ENCODE assay signal across 18 mouse cellular contexts in genomic region chr9:31989581-31990360, GRCm38 (mm10).
DNase-seq lines count a peak whose midpoint lies in the region; ATAC-seq lines count a peak whose summit lies in the region.
"Had no signal": no experiment of that assay in that cellular context is flagged by ENCODE, and none has a peak within 500 bp of the region (broad histone marks: within the 10 kb centered on the region; RNA-seq: fewer than 3 reads in every experiment).

No protein-coding gene starts in this region.

- no peak for DNase-seq in frontal cortex, postnatal 10 days (ENCODE audit: low spot score in 2 of 2)
- DNase-seq in left cerebral cortex, postnatal 25 days (ENCODE audit: low spot score in 2 of 2), result peak; percentile 45 to 54
- DNase-seq in left cerebral cortex, postnatal 10 days (ENCODE audit: extremely low spot score in 1 of 2, low spot score in 2 of 2), result no peak
- no peak for DNase-seq in thymus, postnatal 10 days (ENCODE audit: low spot score in 2 of 2)
- DNase-seq in natural killer cell, adult 2 months (ENCODE audit: low spot score in 2 of 2), result no peak
- DNase-seq: cerebellum, adult 9-11 months; left cerebral cortex, postnatal 4 days; liver, embryonic 13.5 days; lung, postnatal 14 days; thymus, adult 18-20 months had no signal

- peaks cover 8% of the 10 kb centered on the region for H3K4me1 ChIP-seq in forebrain, embryonic 15.5 days
- 0 out of 2 replicates have a peak, but pooled peaks cover 4% of the 10 kb centered on the region for H3K4me1 ChIP-seq in neural tube, embryonic 14.5 days (ENCODE audit: control insufficient read depth, insufficient read depth, low read length)

- WGBS in forebrain, embryonic 15.5 days, result 15% methylated on average over 17 of the region's 17 CpGs
- 42% methylated on average over 17 of the region's 17 CpGs for WGBS in neural tube, embryonic 14.5 days

- H3K27me3 ChIP-seq in forebrain, embryonic 15.5 days, result no peaks in the 10 kb centered on the region
- H3K27me3 ChIP-seq in neural tube, embryonic 14.5 days (ENCODE audit: control insufficient read depth, insufficient read depth, low read length), result no peaks in the 10 kb centered on the region
- H3K27me3 ChIP-seq: heart, embryonic 15.5 days; liver, embryonic 13.5 days; midbrain, embryonic 12.5 days had no signal

- no peak overlapping the region for H3K4me3 ChIP-seq in forebrain, embryonic 15.5 days
- H3K4me3 ChIP-seq in neural tube, embryonic 14.5 days (ENCODE audit: low read depth, low read length), result no peak overlapping the region
- H3K4me3 ChIP-seq: heart, embryonic 15.5 days; liver, embryonic 13.5 days; midbrain, embryonic 12.5 days had no signal

- peak overlapping the region; percentile 14; the same call in 1 of the 2 replicates for H3K27ac ChIP-seq in forebrain, embryonic 15.5 days (replicated peaks)
- no peak overlapping the region; the same call in 1 of the 2 replicates for H3K27ac ChIP-seq in neural tube, embryonic 14.5 days (ENCODE audit: low read depth, low read length)
- H3K27ac ChIP-seq: heart, embryonic 15.5 days; kidney, postnatal 0 days; liver, embryonic 13.5 days; midbrain, embryonic 12.5 days had no signal

- H3K4me2 ChIP-seq in forebrain, embryonic 15.5 days (replicated peaks), result 0 out of 2 replicates have a peak overlapping the region, but pooled peaks have one; percentile 11
- H3K4me2 ChIP-seq in neural tube, embryonic 14.5 days (ENCODE audit: low read depth, low read length), result peak overlapping the region; percentile 12; the same call in 1 of the 2 replicates
- H3K4me2 ChIP-seq: heart, embryonic 15.5 days; liver, embryonic 13.5 days; midbrain, embryonic 12.5 days had no signal

- ATAC-seq in frontal cortex, adult (ENCODE audit: low TSS enrichment), result peak; percentile 69
- ATAC-seq in forebrain, embryonic 15.5 days (replicated peaks), result peak; percentile 48
- ATAC-seq in neural tube, embryonic 14.5 days (ENCODE audit: low read depth), result no peak
- ATAC-seq: activated CD4-positive, CD25-positive, alpha-beta regulatory T cell, adult 4 months; inflammation-experienced regulatory T-cells, adult 6 months had no signal

- H3K9ac ChIP-seq in forebrain, embryonic 15.5 days (replicated peaks), result no peak overlapping the region
- H3K9ac ChIP-seq in neural tube, embryonic 14.5 days (replicated peaks; ENCODE audit: low read depth, low read length), result no peak overlapping the region
- H3K9ac ChIP-seq: heart, embryonic 15.5 days; liver, embryonic 13.5 days; midbrain, embryonic 12.5 days had no signal

- intact Hi-C loops in left cerebral cortex, postnatal 25 days (cut with DNase I), result no loop called here
- intact Hi-C loops in left cerebral cortex, postnatal 10 days (cut with DNase I), result no loop called here

- no peaks in the 10 kb centered on the region for H3K36me3 ChIP-seq in forebrain, embryonic 15.5 days
- no peaks in the 10 kb centered on the region for H3K36me3 ChIP-seq in neural tube, embryonic 14.5 days (ENCODE audit: control insufficient read depth, insufficient read depth, low read length)
- H3K36me3 ChIP-seq: heart, embryonic 15.5 days; liver, embryonic 13.5 days; midbrain, embryonic 12.5 days had no signal

- no peaks in the 10 kb centered on the region for H3K9me3 ChIP-seq in forebrain, embryonic 15.5 days
- H3K9me3 ChIP-seq in neural tube, embryonic 14.5 days (ENCODE audit: control insufficient read depth, low read length), result no peaks in the 10 kb centered on the region
- H3K9me3 ChIP-seq: heart, embryonic 15.5 days; liver, embryonic 13.5 days; midbrain, embryonic 12.5 days had no signal

Comparison
In these comparisons a context has a peak if more than half of its experiments do, and no peak if none do; other contexts are left out.
1. DNase-seq: peak in left cerebral cortex, postnatal 25 days (2 of 2); none in frontal cortex, postnatal 10 days (0 of 2), left cerebral cortex, postnatal 10 days (0 of 2), thymus, postnatal 10 days (0 of 2) and natural killer cell, adult 2 months (0 of 2).